Mouse (Mus musculus) induced T-regulatory cell, adult 2 months (primary cell): ENCODE measurements around the gene Cep83.

Source experiments
- DNase-seq: peaks from one replicate; pipeline ENCODE4 v3.0.0-alpha.2; 2012; ENCODE audit warnings: low read depth

The Cep83 gene

GRCm38 (mm10) chr10:94827325-94827724, 138.9 kb downstream of the Cep83 start:
- DNase-seq, result peak; percentile 53

GRCm38 (mm10) chr10:94827890-94828733, 139.7 kb downstream of the Cep83 start:
- DNase-seq, result peak; percentile 87

GRCm38 (mm10) chr10:94828734-94829230, 140.3 kb downstream of the Cep83 start:
- DNase-seq, result peak; percentile 68

- DNase-seq, result peak; percentile 84
Measured at GRCm38 (mm10) chr10:94829407-94829806, 141.0 kb downstream of the Cep83 start.

- no peak for DNase-seq
Measured at GRCm38 (mm10) chr10:94835874-94836273, 147.4 kb downstream of the Cep83 start.
